Mouse (Mus musculus) G1E (cell line): ENCODE results near the gene Impdh1. TPM values are rescaled to one million over a fixed set of nuclear protein-coding genes. Genes with fewer than 3 reads are reported as not detected.

ENCODE experiments used
- ATAC-seq: 2 replicates; pipeline ENCODE4 v1.8.0; 2016; ENCODE audit warnings: mild to moderate bottlenecking; ENCODE audit not compliant: insufficient number of reproducible peaks, poor library complexity, low FRiP score, severe bottlenecking; ENCODE audit errors: extremely low read depth
- DNase-seq: peaks from one replicate; pipeline ENCODE4 v3.0.0; 2012; ENCODE audit warnings: low spot score
- H3K27me3 ChIP-seq: 2 replicates; pipeline ENCODE4 v1.6.1; 2012; ENCODE audit warnings: mild to moderate bottlenecking, low read length, inconsistent platforms; ENCODE audit not compliant: insufficient read depth
- H3K36me3 ChIP-seq: replicated peaks from 2 replicates; pipeline ENCODE3; 2012; ENCODE audit warnings: mild to moderate bottlenecking, inconsistent platforms
- H3K4me1 ChIP-seq: 2 replicates; pipeline ENCODE4 v1.6.1; 2012; ENCODE audit warnings: low read depth, low read length, inconsistent platforms, mixed read lengths; ENCODE audit not compliant: insufficient read depth
- H3K4me3 ChIP-seq: 2 replicates; pipeline ENCODE4 v1.5.1; 2012; ENCODE audit warnings: low read depth, mild to moderate bottlenecking, inconsistent platforms, low read length, moderate library complexity, mixed read lengths
- H3K9me3 ChIP-seq: replicated peaks from 2 replicates; pipeline ENCODE4 v1.6.1; 2012; ENCODE audit warnings: inconsistent platforms
- CTCF ChIP-seq: IDR thresholded peaks from 2 replicates; pipeline ENCODE4 v1.5.1; 2012; ENCODE audit warnings: low read depth, low read length, inconsistent platforms, mixed read lengths
- GATA1 ChIP-seq: IDR thresholded peaks from 2 replicates; pipeline ENCODE4 v1.6.1; 2012; ENCODE audit warnings: borderline replicate concordance, low read length, inconsistent platforms, mixed read lengths
- GATA2 ChIP-seq: IDR thresholded peaks from 2 replicates; pipeline ENCODE4 v1.6.1; 2012; ENCODE audit warnings: low read depth, low read length, inconsistent platforms, borderline replicate concordance
- POLR2AphosphoS5 ChIP-seq: IDR thresholded peaks from 2 replicates; pipeline ENCODE4 v1.6.1; 2012; ENCODE audit warnings: low read depth, low read length, inconsistent platforms; ENCODE audit not compliant: insufficient replicate concordance
- TAL1 ChIP-seq: conservative IDR thresholded peaks from 2 replicates; pipeline ENCODE4 v1.6.1; 2012; ENCODE audit warnings: low read depth, low read length, inconsistent platforms, mixed read lengths
- polyA plus RNA-seq: library from polyadenylated mRNA; stranded (reverse); fragments of >175 nt; gene quantifications from 2 replicates; pipeline ENCODE4 v1.2.3, GENCODE M21; 2012
- total RNA-seq, 2 experiments: library from RNA; stranded (forward) in 1 of 2; stranded (reverse) in 1 of 2; fragments of 200-1000 nt in 1 of 2; fragments of >200 nt in 1 of 2; fragmentation: Nextera tagmentation in 1 of 2; gene quantifications; 2 replicates each; pipeline ENCODE4 v1.2.3; 2014 to 2017

Gene Impdh1
- 2.6 and 2.9 TPM in 2 replicates for total RNA-seq (2014; fragmentation: Nextera tagmentation)
- total RNA-seq (2017): 7.2 and 9.2 TPM in 2 replicates
- 40.6 and 55.1 TPM in 2 replicates for polyA plus RNA-seq

GRCm38 (mm10) chr6:29215881-29216501, at the start of gene Impdh1:
Gene Impdh1, minus strand, starts transcription at chr6:29216364.
- no peaks in the 10 kb centered on the region for H3K36me3 ChIP-seq
- peak within 1 kb of the TSS; percentile 72 for H3K4me3 ChIP-seq
- peaks cover 59% of the 10 kb centered on the region for H3K27me3 ChIP-seq
- DNase-seq (peak; percentile 77), ATAC-seq (peak; percentile 55)
- TF ChIP-seq CTCF (no peak), POLR2AphosphoS5 (no peak), GATA1 (no peak), GATA2 (no peak)
- H3K9me3 ChIP-seq: no peaks in the 10 kb centered on the region
- H3K4me1 ChIP-seq: peaks cover 34% of the 10 kb centered on the region

- no peaks in the 10 kb centered on the region for H3K4me1 ChIP-seq
- H3K27me3 ChIP-seq: peaks cover 65% of the 10 kb centered on the region
- no peaks in the 10 kb centered on the region for H3K36me3 ChIP-seq
- DNase-seq (no peak), ATAC-seq (no peak)
- no peaks in the 10 kb centered on the region for H3K9me3 ChIP-seq
- H3K4me3 ChIP-seq: no peak overlapping the region
- TF ChIP-seq TAL1 (no peak), POLR2AphosphoS5 (no peak), GATA2 (no peak), GATA1 (no peak), CTCF (no peak)
Observed at GRCm38 (mm10) chr6:29264456-29264781, 48.3 kb upstream of the Impdh1 start.

- H3K4me1 ChIP-seq: no peaks in the 10 kb centered on the region
- H3K27me3 ChIP-seq: peaks cover 67% of the 10 kb centered on the region
- no peak overlapping the region for H3K4me3 ChIP-seq
- DNase-seq (no peak), ATAC-seq (no peak)
- H3K36me3 ChIP-seq: no peaks in the 10 kb centered on the region
- no peak for TF ChIP-seq POLR2AphosphoS5
- TF ChIP-seq GATA1: no peak
- TF ChIP-seq CTCF: no peak
- TF ChIP-seq GATA2: no peak
- no peak for TF ChIP-seq TAL1
- H3K9me3 ChIP-seq: no peaks in the 10 kb centered on the region
Observed at GRCm38 (mm10) chr6:29263650-29264455, 47.7 kb upstream of the Impdh1 start.

GRCm38 (mm10) chr6:29261831-29262230, 45.7 kb upstream of the Impdh1 start:
- DNase-seq (no peak), ATAC-seq (no peak)
- no peaks in the 10 kb centered on the region for H3K9me3 ChIP-seq
- no peak overlapping the region for H3K4me3 ChIP-seq
- no peaks in the 10 kb centered on the region for H3K36me3 ChIP-seq
- no peak for TF ChIP-seq POLR2AphosphoS5
- no peak for TF ChIP-seq GATA2
- TF ChIP-seq TAL1: no peak
- no peak for TF ChIP-seq CTCF
- no peak for TF ChIP-seq GATA1
- no peaks in the 10 kb centered on the region for H3K4me1 ChIP-seq
- H3K27me3 ChIP-seq: peaks cover 65% of the 10 kb centered on the region

- peaks cover 50% of the 10 kb centered on the region for H3K27me3 ChIP-seq
- H3K4me1 ChIP-seq: no peaks in the 10 kb centered on the region
- no peak overlapping the region for H3K4me3 ChIP-seq
- no peaks in the 10 kb centered on the region for H3K36me3 ChIP-seq
- H3K9me3 ChIP-seq: no peaks in the 10 kb centered on the region
- no peak for ATAC-seq
- DNase-seq: no peak
- TF ChIP-seq GATA2: no peak
- TF ChIP-seq CTCF: no peak
- TF ChIP-seq GATA1: no peak
- no peak for TF ChIP-seq POLR2AphosphoS5
- no peak for TF ChIP-seq TAL1
Observed at GRCm38 (mm10) chr6:29259418-29259817, 43.3 kb upstream of the Impdh1 start.

GRCm38 (mm10) chr6:29247072-29247471, 30.9 kb upstream of the Impdh1 start:
- no peak overlapping the region for H3K4me3 ChIP-seq

More at GRCm38 (mm10) chr6:29247072-29247471, 30.9 kb upstream of the Impdh1 start:
- no peak for DNase-seq
- Histone ChIP-seq H3K4me1 (no peaks in the 10 kb centered on the region), H3K36me3 (no peaks in the 10 kb centered on the region), H3K9me3 (no peaks in the 10 kb centered on the region), H3K27me3 (peaks cover 33% of the 10 kb centered on the region)
- no peak for ATAC-seq
- no peak for TF ChIP-seq POLR2AphosphoS5
